Mouse (Mus musculus) layer of hippocampus, postnatal 25 days (tissue): ENCODE results near the gene Adcy2. TPM values are rescaled to one million over a fixed set of nuclear protein-coding genes. Genes with fewer than 3 reads are reported as not detected.
A peak's percentile ranks its signal among the peaks of the same experiment; 100 is the strongest.

Source experiments
- DNase-seq, 2 experiments: peaks; one replicate each; pipeline ENCODE4 v3.0.0; 2022; ENCODE audit warnings: mixed read lengths in 2 of 2, low spot score in 1 of 2; ENCODE audit errors: extremely low spot score in 1 of 2
- total RNA-seq, 2 experiments: library from RNA; stranded (reverse); gene quantifications; 2 replicates each; pipeline ENCODE4 v1.2.3; 2021

Gene Adcy2
- total RNA-seq, 2 experiments from 2014 or later = 62.7 to 109 TPM

- no peak for DNase-seq
Observed at GRCm38 (mm10) chr13:68830030-68830759, 169.1 kb downstream of the Adcy2 start.

- no peak for DNase-seq
Observed at GRCm38 (mm10) chr13:68828441-68828840, 170.9 kb downstream of the Adcy2 start.

- DNase-seq = no peak
Observed at GRCm38 (mm10) chr13:68826461-68826860, 172.9 kb downstream of the Adcy2 start.

GRCm38 (mm10) chr13:68820858-68821579, 178.3 kb downstream of the Adcy2 start:
- DNase-seq = no peak

GRCm38 (mm10) chr13:68815704-68816477, 183.4 kb downstream of the Adcy2 start:
- DNase-seq = peak; percentile 34 to 48

- DNase-seq = no peak
Observed at GRCm38 (mm10) chr13:68811185-68811584, 188.2 kb downstream of the Adcy2 start.

- DNase-seq = peak in 1 of 2 experiments; percentile 26
Observed at GRCm38 (mm10) chr13:68799777-68800176, 199.6 kb downstream of the Adcy2 start.

GRCm38 (mm10) chr13:68793286-68793685, 206.1 kb downstream of the Adcy2 start:
- no peak for DNase-seq

- no peak for DNase-seq
Observed at GRCm38 (mm10) chr13:68787286-68788061, 211.9 kb downstream of the Adcy2 start.

- DNase-seq = no peak
Observed at GRCm38 (mm10) chr13:68783096-68783495, 216.2 kb downstream of the Adcy2 start.

- no peak for DNase-seq
Observed at GRCm38 (mm10) chr13:68778011-68778672, 221.2 kb downstream of the Adcy2 start.

- no peak for DNase-seq
Observed at GRCm38 (mm10) chr13:68773599-68774211, 225.6 kb downstream of the Adcy2 start.

GRCm38 (mm10) chr13:68768588-68768987, 230.8 kb downstream of the Adcy2 start:
- no peak for DNase-seq

GRCm38 (mm10) chr13:68765896-68766578, 233.3 kb downstream of the Adcy2 start:
- DNase-seq = no peak

GRCm38 (mm10) chr13:68764614-68765013, 234.7 kb downstream of the Adcy2 start:
- DNase-seq = no peak

GRCm38 (mm10) chr13:68749801-68750200, 249.5 kb downstream of the Adcy2 start:
- DNase-seq = peak; percentile 27 to 28

- no peak for DNase-seq
Observed at GRCm38 (mm10) chr13:68749370-68749769, 250.0 kb downstream of the Adcy2 start.

GRCm38 (mm10) chr13:68745426-68745825, 253.9 kb downstream of the Adcy2 start:
- DNase-seq = no peak

- no peak for DNase-seq
Observed at GRCm38 (mm10) chr13:68712661-68713060, 286.7 kb downstream of the Adcy2 start.
